Mouse (Mus musculus) kidney, postnatal 10 days (tissue): ENCODE data around the gene B3gnt8.

Experiments
- DNase-seq: peaks from one replicate; pipeline ENCODE4 v3.0.0; 2021; ENCODE audit warnings: mixed read lengths

B3gnt8 gene

DNA sequence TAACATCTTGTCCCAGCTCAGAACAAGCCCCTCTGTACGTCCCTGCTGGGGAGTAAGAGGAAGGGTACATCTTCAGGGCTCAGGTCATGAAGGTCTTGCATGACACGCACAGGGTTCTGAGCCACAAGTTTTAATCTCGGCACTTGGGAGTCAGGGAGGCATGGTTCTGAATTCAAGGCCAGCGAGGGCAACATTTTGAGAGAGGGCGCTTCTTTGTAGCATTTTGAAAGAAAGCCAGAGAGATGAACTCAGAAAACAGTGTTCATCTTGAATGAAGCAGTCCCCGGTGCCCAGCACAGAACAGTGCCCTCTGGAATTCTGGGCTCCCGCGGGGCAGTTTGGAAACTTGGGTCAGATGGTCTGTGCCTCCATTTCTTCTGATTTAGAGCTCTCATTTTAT, 39.9 kb downstream of the B3gnt8 start:
- no peak for DNase-seq

DNA sequence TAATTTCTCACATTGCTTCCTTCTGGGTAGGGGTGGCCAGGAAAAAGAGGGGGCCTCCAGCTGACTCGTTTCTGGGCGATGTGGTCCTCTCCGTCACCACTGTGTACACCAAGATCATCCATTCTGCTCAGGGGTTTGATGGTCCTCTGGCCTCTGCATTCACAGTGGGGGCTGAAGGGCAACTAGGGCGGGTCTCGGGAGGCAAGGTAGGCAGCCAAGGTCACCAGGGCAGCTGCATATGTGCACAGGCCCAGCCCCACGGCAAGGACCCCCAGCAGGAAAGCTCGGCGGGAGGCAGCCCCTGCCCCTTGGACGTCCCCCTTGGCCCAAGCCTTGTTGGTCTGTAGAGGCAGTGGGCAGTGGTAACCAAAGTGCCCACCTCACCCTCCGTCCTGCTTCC, 42.7 kb downstream of the B3gnt8 start:
- no peak for DNase-seq

DNA sequence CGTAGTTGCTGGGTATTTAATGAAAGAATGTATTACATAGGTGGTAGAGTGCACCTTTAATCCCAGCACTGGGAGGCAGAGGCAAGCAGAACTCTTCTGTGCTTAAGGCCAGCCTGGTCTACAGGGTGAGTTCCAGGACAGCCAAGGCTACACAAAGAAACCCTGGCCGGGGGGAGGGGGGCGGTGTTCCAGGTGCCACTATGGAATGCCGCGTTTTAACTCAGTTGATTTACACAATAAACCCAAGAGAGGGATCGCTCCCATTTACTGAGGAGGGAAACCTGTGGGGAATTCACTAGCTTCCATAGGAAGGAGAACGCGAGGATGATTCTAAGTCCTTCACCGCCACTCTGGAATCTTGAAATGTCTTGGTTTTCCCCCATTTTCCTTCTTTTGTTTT, 43.2 kb downstream of the B3gnt8 start:
- DNase-seq, result no peak

DNA sequence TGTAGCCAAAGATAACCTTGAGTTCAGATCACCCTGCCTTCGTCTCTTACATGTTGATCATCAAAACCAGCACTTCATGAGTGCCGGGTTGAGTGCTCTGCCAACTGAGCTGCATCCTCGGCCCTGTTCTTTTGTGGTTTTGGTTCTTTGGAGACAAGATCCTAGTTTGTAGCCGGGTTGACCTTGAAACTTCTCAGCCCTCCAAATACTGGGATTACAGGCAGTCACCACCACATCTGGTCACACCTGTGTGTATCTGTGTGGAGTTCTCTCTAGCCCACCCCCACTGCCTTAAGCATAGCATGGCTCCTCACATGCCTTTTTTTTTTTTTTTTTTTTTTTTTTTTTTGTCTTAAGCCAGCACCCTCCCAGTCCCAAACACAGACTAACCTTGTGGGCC, 43.6 kb downstream of the B3gnt8 start:
- DNase-seq, result no peak

- DNase-seq, result no peak
These were observed 45.2 kb downstream of the B3gnt8 start for GRCm38 (mm10) chr7:25671686-25672085.

GRCm38 (mm10) chr7:25672442-25672841, 46.0 kb downstream of the B3gnt8 start:
- no peak for DNase-seq

- no peak for DNase-seq
These were observed 47.8 kb downstream of the B3gnt8 start for GRCm38 (mm10) chr7:25674297-25674696.

GRCm38 (mm10) chr7:25674719-25675300, 48.4 kb downstream of the B3gnt8 start, which contains the start of gene Tmem91:
Gene Tmem91, minus strand, starts transcription at chr7:25675166.
- no peak for DNase-seq

GRCm38 (mm10) chr7:25675405-25675804, 49.0 kb downstream of the B3gnt8 start:
- DNase-seq, result no peak

- peak; percentile 81 for DNase-seq
These were observed 49.8 kb downstream of the B3gnt8 start for GRCm38 (mm10) chr7:25676085-25676781.

DNA sequence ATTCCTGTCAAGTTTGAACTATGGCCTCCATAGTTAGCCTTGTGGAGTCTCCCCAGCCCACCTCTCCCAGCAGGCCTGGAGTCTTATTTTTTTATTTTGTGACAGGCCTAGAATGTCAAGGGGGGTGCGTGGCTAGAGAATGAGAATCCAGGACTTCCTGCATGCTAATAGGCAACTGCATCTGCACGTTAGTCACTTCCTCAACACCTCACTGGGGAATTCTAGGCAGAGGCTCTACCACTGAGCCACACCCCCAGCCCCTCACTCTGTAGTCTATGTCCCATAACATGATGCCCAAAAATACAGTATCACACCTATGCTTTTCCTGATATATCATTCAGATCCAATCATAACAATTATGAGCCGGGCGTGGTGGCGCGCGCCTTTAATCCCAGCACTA, 50.6 kb downstream of the B3gnt8 start:
- DNase-seq, result no peak

- peak; percentile 39 for DNase-seq
These were observed 53.5 kb downstream of the B3gnt8 start for GRCm38 (mm10) chr7:25679971-25680370.

DNA sequence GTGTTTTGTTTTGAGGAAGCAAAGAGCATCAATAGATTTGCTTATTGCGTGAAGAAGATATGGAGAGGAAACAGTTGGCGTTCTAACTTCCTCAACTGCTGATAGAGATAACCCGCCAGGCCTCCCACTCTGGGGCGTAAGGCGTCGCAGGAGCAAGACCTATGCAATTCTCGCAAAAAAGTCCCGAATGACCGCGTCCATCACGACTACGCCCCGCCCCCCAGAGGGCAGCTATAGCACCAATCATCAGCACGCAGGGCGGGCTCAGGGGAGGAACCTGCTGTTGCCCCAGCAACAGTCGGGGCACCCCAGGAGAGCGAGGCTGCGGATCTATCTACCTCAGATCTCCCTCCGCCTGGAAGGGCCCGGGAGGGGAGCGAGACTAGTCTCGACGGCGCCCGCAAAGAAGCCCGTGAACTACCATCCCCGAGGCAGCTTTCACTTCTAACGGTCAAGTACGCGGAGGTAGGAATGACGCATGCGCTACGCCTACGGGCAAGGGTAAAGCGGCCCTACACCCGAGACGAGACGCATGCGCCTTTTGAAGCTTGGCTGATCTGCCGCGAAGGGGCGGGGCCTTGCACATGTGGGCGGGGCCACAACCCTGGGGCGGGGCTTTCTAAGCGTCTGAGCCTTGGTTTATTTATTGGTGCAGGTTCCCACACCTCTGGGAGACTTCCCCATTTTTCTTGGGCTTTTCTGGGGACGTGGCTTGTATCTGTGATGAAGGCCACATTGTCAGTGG, 54.2 kb downstream of the B3gnt8 start, which contains the start of gene B9d2:
Gene B9d2, plus strand, starts transcription at position 267 of the 745 bp plus-strand sequence.
- DNase-seq, result peak; percentile 98

DNA sequence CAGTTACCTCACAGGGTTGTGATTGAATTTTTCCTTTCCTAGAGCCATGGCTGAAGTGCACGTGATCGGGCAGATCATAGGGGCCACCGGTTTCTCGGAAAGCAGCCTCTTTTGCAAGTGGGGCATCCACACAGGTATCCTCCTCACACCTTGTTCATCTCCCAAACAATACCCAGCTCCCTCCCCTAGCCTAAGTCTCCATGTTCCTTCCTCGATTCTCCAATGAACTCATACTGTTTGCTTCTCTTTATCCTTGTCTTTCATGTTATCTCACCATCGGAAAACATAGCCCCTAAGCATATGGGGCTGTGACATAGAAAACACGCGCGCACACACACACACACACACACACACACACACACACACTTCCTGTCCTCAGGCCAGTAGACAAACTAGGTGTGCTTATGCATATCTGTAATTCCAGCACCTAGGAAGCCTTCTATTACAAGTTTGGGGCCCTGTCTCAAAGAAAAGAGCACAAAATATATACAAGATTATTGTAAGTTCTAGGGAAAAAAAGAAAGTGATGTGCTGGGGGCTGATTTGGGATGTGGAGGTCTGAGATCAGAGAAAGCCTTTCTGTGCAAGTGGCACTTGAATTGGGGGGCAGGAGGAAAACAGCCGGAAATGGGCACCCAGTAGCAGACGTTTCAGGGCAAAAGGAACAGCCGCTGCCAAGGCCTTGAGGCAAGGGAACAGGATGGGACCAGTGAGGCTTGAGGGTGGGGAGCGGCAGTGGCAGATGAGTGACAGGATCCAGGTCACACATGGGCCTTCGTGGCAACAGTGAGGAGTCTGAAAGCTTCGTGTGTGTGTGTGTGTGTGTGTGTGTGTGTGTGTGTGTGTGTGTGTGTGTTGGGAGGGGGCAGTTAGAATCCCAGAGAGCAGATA, 55.1 kb downstream of the B3gnt8 start:
- DNase-seq, result no peak

DNA sequence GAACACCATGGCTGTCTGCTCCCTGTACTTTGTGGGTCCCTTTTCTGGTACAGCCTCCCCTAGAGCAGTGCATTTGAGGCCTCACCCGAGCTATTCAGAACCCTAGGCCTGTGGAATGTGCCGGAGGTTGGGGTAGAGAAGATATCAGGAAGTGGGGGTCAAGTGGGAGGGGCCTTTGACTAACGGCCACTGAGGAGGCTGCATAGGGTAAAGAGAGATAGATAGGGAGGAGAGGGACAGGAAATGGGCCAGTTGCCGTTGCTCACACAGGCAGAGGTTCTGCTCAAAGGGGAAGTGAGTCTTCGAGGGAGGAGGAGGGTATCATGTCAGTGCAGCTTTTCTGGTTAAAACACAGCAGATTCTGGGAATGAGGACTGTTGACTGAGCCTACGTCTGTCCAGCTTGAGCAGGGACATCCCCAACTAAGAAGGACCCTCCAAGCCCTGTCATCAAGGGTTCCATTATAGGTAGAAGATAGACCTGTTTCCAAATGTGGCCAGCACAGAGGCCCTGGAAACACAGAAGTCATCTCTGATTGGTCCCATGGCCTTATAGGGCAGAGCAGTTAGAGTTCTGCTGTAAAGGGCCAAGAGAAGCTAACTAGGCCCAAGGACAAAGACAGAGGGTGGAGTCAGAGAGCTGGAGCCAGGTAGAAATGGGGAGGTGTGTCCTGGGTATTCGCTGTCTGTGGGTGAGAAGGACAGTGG, 57.2 kb downstream of the B3gnt8 start:
- DNase-seq, result peak; percentile 57

DNA sequence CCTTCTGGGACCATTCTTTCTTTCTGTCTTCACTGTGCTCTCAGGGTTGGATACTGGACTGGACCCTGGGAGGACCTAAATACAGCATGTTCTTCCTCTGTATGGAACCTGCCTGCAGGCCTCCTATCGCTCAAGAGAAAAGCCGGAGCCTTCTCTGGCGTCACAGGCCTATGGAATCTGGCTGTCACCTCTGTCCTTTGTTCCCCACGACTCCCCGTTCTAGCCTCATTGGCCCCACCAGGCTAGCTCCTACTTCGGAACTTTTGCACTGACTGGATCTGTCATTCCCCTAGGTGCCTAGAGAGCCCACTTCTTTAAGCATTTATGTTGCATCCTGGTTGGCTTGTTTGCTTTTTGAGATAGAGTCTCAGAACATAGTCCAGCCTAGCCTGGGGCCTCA, 58.2 kb downstream of the B3gnt8 start:
- no peak for DNase-seq
